Mouse (Mus musculus): ENCODE results near the gene Syt16.

Gene Syt16

GRCm38 (mm10) chr12:74009448-74009911, 12.0 kb downstream of the Syt16 start:
- peak; percentile 23 to 69 for DNase-seq (ENCODE audit: inconsistent age in 2 of 2, low spot score in 1 of 2)

- peak; percentile 79 to 95 for DNase-seq (ENCODE audit: inconsistent age in 2 of 2, low spot score in 1 of 2)
Observed at GRCm38 (mm10) chr12:74013739-74014138, 16.3 kb downstream of the Syt16 start.

- peak; percentile 23 to 68 for DNase-seq (ENCODE audit: inconsistent age in 2 of 2, low spot score in 1 of 2)
Observed at GRCm38 (mm10) chr12:74014739-74015270, 17.3 kb downstream of the Syt16 start.

GRCm38 (mm10) chr12:74015491-74015890, 18.0 kb downstream of the Syt16 start:
- DNase-seq (ENCODE audit: inconsistent age in 2 of 2, low spot score in 1 of 2): no peak

- no peak for DNase-seq (ENCODE audit: inconsistent age in 2 of 2, low spot score in 1 of 2)
Observed at GRCm38 (mm10) chr12:74023260-74023659, 25.8 kb downstream of the Syt16 start.

GRCm38 (mm10) chr12:74024912-74025311, 27.5 kb downstream of the Syt16 start:
- no peak for DNase-seq (ENCODE audit: inconsistent age in 2 of 2, low spot score in 1 of 2)

- DNase-seq (ENCODE audit: inconsistent age in 2 of 2, low spot score in 1 of 2): no peak
Observed at GRCm38 (mm10) chr12:74043225-74043624, 45.8 kb downstream of the Syt16 start.

GRCm38 (mm10) chr12:74043755-74044154, 46.3 kb downstream of the Syt16 start:
- DNase-seq (ENCODE audit: inconsistent age in 2 of 2, low spot score in 1 of 2): no peak

- DNase-seq (ENCODE audit: inconsistent age in 2 of 2, low spot score in 1 of 2): no peak
Observed at GRCm38 (mm10) chr12:74044241-74044640, 46.8 kb downstream of the Syt16 start.

- peak; percentile 22 to 63 for DNase-seq (ENCODE audit: inconsistent age in 2 of 2, low spot score in 1 of 2)
Observed at GRCm38 (mm10) chr12:74055336-74055931, 58.0 kb downstream of the Syt16 start.

GRCm38 (mm10) chr12:74056162-74056561, 58.7 kb downstream of the Syt16 start:
- DNase-seq (ENCODE audit: inconsistent age in 2 of 2, low spot score in 1 of 2): no peak

GRCm38 (mm10) chr12:74062547-74062946, 65.1 kb downstream of the Syt16 start:
- DNase-seq (ENCODE audit: inconsistent age in 2 of 2, low spot score in 1 of 2): no peak

GRCm38 (mm10) chr12:74068912-74069311, 71.5 kb downstream of the Syt16 start:
- no peak for DNase-seq (ENCODE audit: inconsistent age in 2 of 2, low spot score in 1 of 2)

- DNase-seq (ENCODE audit: inconsistent age in 2 of 2, low spot score in 1 of 2): no peak
Observed at GRCm38 (mm10) chr12:74075590-74075989, 78.1 kb downstream of the Syt16 start.

GRCm38 (mm10) chr12:74076091-74076490, 78.6 kb downstream of the Syt16 start:
- no peak for DNase-seq (ENCODE audit: inconsistent age in 2 of 2, low spot score in 1 of 2)

- DNase-seq (ENCODE audit: inconsistent age in 2 of 2, low spot score in 1 of 2): no peak
Observed at GRCm38 (mm10) chr12:74081122-74081521, 83.7 kb downstream of the Syt16 start.

GRCm38 (mm10) chr12:74084389-74084788, 86.9 kb downstream of the Syt16 start:
- DNase-seq (ENCODE audit: inconsistent age in 2 of 2, low spot score in 1 of 2): no peak

GRCm38 (mm10) chr12:74087086-74087485, 89.6 kb downstream of the Syt16 start:
- DNase-seq (ENCODE audit: inconsistent age in 2 of 2, low spot score in 1 of 2): no peak

GRCm38 (mm10) chr12:74089342-74090131, 92.1 kb downstream of the Syt16 start:
- no peak for DNase-seq (ENCODE audit: inconsistent age in 2 of 2, low spot score in 1 of 2)

- DNase-seq (ENCODE audit: inconsistent age in 2 of 2, low spot score in 1 of 2): no peak
Observed at GRCm38 (mm10) chr12:74092546-74092945, 95.1 kb downstream of the Syt16 start.

GRCm38 (mm10) chr12:74093110-74093509, 95.6 kb downstream of the Syt16 start:
- DNase-seq (ENCODE audit: inconsistent age in 2 of 2, low spot score in 1 of 2): no peak

- DNase-seq (ENCODE audit: inconsistent age in 2 of 2, low spot score in 1 of 2): no peak
Observed at GRCm38 (mm10) chr12:74094701-74095100, 97.2 kb downstream of the Syt16 start.

Data from adrenal gland, adult (tissue).